Mouse (Mus musculus) heart, adult 2 months (tissue): Measurements from ENCODE around the gene Arid1a.

Experiments
- CTCF ChIP-seq: fragments of 200-600 bp; IDR thresholded peaks from 2 replicates; pipeline ENCODE4 v1.8.1; 2022; ENCODE audit warnings: antibody characterized with exemption, mild to moderate bottlenecking, moderate library complexity
- POLR2A ChIP-seq: fragments of 200-500 bp; IDR thresholded peaks from 2 replicates; pipeline ENCODE4 v1.6.1; 2011; ENCODE audit warnings: mild to moderate bottlenecking, low read depth, low read length, control low read depth; ENCODE audit not compliant: insufficient read depth

DNA sequence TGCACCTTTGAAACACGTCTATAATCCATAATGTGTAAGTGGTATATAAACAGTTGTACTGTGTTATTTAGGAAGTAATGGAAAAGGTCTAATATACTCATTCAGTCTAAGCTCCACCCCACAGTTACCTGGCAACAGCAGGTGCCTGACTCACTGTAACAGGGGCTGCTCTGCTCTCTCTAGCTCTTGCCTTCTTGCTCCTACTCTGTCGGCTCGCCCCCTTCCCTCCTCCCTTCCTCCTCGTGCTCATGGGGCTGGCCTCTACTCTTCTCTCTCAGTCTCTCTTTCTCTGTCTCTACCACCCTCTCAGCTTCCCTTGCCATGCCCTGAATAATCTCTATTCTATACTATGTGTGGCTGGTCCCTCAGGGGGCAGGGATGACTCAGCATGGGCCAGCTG is 99.6 kb downstream of the Arid1a start:
- no peak for TF ChIP-seq POLR2A
- no peak for TF ChIP-seq CTCF
